Mouse (Mus musculus) layer of hippocampus, adult 8-10 months (tissue): Measurements from ENCODE around the gene Gm14862. TPM values are rescaled to one million over a fixed set of nuclear protein-coding genes. Genes with fewer than 3 reads are reported as not detected.
"Not testable (repeated sequence)": the region's sequence is repeated elsewhere in the genome, so short reads cannot be mapped to it uniquely, and the experiment has no call there.

Experiments
- DNase-seq, 2 experiments: peaks; one replicate each; pipeline ENCODE4 v3.0.0; 2022; ENCODE audit warnings: low spot score in 2 of 2
- total RNA-seq, 4 experiments: library from RNA; stranded (reverse); gene quantifications; 2 replicates each; pipeline ENCODE4 v1.2.4; 2022

Gm14862 gene
- total RNA-seq = not detected

- DNase-seq = no peak
These were observed at the start of gene Gm14862 for GRCm38 (mm10) chrX:9256766-9257165. Gm14862 (minus strand) TSS chrX:9256899.

DNA sequence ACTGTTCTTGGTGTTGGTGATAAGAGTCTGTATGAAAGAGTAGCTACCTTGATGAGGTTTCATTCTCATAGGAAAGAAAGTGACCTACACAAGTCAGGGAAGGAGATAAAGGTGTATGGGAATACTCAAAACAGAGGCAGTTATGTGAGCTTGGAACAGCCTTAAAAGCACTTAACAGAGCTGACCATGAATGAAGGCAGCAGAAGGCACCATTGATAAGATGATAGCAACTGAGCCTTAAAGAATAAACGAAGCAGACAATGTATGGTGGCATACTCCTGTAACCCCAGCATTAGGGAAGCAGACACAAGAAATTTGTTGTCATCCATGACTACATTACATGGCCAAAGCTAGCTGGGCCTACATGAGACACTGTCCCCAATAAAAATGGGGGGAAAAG lies 46.8 kb upstream of the Gm14862 start:
- DNase-seq = no peak

DNA sequence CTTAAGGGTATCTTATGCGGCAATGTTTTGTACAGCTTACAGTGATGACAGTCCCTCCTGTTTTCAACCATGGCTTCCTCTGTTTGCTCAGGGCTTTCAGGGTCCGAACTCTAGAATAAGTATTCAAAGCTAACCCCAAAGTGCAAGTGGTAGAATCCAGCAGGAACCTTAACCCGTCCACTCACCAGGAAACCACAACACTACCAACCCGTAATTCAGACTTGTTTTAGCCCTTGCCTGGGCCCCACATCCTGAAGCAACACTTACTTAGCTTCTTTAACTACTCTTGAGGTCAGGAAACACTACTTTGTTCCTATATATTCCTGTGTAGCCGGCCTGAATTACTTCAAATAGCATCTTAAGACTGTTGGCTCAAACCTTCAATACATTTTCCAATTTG lies 46.1 kb upstream of the Gm14862 start:
- no peak for DNase-seq

GRCm38 (mm10) chrX:9298413-9298864 lies 41.7 kb upstream of the Gm14862 start:
- DNase-seq = no peak

DNA sequence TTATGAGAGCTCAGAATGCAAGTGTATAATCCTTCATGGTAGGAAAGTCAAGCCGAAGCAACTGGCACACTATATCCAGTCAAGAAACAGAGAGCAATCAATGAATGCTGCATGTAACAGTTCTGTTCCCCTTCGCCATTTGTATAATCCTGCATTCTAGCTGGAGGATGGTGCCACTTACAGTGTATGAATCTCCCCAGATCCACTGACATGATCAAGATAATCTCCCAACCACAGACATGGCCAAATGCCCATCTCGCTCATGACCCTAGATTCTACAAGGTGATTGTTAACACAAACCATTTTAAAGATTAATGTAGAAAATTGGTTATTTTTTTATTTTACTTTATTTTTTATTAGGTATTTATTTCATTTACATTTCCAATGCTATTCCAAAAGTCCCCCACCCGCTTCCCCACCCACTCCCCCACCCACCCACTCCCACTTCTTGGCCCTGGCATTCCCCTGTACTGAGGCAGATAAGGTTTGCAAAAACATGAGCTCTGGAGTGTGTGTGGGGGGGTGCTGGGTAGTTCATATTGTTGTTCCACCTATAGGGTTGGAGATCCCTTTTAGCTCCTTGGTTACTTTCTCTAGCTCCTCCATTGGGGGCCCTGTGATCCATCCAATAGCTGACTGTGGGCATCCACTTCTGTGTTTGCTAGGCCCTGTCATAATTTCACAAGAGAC lies 36.6 kb upstream of the Gm14862 start:
- not testable (repeated sequence) for DNase-seq

- DNase-seq = not testable (repeated sequence)
These were observed 26.8 kb upstream of the Gm14862 start, which contains the start of gene H2al1m for GRCm38 (mm10) chrX:9283464-9283863. H2al1m (plus strand) TSS chrX:9283764.

- no peak for DNase-seq
These were observed 17.6 kb upstream of the Gm14862 start for GRCm38 (mm10) chrX:9274321-9274720.

- no peak for DNase-seq
These were observed 16.8 kb upstream of the Gm14862 start for GRCm38 (mm10) chrX:9273377-9274002.

DNA sequence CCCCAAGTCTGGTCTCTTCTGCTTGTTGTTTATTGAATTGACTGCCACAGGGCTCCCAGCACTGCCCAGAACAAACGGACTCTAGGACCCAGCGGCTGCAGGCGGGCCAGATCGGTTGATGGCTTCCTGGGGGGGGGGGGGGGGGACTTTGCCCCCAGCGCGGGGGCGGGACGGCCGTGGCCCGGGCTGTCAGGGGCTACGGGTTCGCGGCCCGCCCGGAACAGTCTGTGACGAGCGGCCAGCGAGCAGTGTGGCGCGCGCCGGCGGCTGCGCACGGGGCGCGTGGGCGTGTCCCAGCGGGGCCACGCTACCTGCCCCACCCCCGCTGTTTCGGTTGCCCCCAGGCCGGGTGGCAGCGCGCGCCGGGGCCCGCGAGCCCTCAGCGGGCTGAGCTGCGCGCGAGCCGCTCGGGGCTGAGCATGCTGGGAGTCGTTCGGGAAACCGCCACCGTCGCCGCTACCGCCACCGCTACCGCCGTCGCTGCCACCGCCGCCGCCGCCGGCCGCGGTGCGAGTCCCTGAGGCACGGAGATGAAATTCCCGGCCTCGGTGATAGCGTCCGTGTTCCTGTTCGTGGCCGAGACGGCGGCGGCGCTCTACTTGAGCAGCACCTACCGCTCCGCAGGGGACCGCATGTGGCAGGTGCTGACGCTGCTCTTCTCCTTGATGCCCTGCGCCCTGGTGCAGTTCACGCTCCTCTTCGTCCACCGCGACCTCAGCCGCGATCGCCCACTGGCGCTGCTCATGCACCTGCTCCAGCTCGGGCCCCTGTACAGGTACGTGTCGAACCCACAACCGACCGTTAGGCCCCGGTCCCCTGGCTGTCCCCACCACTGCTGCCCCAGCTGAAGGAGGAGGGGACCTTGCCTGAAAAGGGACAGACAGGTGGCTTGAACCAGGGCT lies 16.0 kb upstream of the Gm14862 start, which contains the start of gene Xk:
Xk (plus strand) TSS at position 297 of the 902 bp plus-strand sequence.
- peak; percentile 15 for DNase-seq

DNA sequence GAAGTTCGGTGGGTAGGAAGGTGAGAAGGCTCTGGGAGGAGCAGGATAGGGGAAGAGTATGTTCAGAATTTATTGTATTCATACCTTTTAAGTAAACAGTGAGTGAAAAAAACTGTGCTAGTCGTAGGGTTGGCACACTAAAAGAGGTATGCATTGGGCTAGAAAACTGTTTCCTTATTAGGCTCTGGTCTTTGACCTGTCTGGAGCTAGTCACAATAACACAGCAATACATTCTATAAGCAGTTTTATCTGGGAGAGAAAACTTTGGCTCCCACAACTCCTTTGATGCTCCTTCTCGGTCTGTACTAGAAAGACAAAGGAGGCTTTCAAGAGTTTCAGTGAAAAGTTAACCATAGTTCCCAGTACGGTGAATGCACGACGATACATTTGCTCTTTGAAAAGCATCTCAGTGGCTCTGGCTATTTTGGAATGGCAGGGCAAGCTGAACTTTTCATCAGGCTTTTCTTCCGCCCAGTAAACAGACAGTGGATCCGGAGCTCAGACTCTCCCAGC lies 15.3 kb upstream of the Gm14862 start:
- DNase-seq = no peak

DNA sequence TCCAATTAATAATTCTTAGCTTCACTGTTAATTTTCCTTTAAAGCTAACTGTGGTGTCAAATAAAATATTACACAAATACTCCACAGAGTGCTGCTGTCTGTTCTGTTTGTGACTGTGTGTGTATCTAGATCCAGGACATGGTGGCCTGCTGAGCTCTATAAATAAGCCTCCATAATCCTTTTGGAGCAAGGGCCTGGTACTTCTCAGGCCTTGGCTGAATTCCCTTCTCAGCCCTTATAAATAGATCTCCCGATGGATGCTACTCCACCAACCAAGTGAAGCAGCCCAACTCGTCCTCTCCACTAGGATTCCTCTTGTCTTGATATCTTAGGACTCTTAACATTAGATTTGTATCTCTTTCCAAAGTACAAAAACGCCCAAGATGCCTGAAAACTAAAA lies 14.4 kb upstream of the Gm14862 start:
- no peak for DNase-seq

GRCm38 (mm10) chrX:9259267-9259666 lies 2.6 kb upstream of the Gm14862 start:
- DNase-seq = no peak

DNA sequence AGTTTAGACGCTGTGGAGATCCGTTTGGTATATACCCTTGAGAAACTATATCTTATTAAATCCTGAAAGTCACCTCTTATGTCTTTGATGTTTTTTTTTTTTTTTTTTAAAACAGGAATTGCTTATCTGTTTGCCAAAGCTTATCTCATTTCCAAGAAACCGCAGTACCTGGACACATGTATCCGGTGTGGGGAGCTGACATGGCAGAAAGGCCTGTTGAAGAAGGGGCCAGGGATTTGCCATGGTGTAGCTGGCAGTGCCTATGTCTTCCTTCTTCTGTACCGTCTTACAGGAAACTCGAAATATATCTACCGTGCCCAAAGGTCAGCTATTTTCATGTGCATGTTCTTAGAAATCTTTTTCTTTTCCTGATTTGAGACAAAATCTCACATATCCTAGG lies 1.1 kb upstream of the Gm14862 start:
- DNase-seq = no peak

- DNase-seq = no peak
These were observed 1.8 kb downstream of the Gm14862 start for GRCm38 (mm10) chrX:9254901-9255300.

- DNase-seq = no peak
These were observed 2.7 kb downstream of the Gm14862 start for GRCm38 (mm10) chrX:9253990-9254389.

DNA sequence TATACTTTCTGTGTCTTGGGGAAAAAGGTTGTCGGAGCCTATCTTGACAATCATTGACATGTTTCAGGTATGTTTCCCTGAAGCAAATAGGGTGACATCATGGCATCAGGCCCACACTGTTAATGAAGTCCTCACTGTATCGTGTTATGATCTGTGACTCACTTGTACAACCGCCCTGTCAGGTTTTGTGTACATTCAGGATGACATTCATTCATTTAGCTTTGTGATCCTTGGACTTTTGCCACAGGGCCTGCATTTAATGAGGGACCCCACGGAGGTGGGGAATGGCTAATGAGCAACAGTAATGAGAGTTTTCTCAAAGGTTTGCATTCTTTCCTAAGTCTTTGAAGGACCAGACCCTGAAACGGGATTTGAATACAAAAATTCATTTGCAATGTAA lies 7.8 kb downstream of the Gm14862 start:
- no peak for DNase-seq

GRCm38 (mm10) chrX:9244603-9245336 lies 11.9 kb downstream of the Gm14862 start:
- DNase-seq = no peak

- DNase-seq = no peak
These were observed 13.3 kb downstream of the Gm14862 start for GRCm38 (mm10) chrX:9243381-9243864.

DNA sequence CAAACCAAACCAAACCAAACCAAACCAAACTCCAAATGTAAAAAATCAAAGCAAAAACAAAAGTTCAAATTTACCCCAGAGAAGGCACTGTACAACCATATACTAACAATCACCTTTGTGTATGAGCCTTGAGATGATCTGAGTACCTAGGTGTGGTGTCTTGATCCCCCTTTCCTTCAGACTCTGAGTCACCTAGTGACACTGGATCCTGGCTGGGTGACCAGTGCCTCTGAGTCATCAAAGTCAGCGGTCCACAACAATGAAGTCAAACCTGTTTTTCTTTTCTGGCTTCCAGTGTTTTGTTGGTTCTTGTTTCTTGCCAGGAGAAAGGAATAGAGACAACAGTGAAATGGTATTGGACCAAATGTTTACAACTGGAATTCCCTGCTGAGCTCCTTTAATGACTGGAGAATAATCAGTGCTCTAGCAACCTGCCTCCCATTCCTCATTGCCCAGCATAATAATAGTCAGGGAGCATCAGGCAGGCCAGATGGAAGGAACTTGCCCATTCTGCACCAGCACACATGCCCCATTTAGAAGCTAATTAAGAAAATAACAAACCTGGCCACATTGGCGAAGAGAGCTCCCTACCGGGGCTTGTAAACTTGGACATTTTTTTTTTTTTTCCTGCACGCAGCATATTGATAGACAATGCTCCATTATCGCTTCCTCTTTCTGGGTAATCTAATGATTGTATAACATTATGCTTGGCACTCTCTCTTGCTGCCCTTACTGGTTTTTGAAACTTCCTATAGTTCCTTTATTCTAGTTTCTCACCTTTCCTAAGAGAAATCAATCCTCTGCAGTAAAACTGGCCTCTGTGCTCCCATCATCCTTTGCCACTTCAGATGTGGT lies 15.7 kb downstream of the Gm14862 start:
- DNase-seq = no peak

DNA sequence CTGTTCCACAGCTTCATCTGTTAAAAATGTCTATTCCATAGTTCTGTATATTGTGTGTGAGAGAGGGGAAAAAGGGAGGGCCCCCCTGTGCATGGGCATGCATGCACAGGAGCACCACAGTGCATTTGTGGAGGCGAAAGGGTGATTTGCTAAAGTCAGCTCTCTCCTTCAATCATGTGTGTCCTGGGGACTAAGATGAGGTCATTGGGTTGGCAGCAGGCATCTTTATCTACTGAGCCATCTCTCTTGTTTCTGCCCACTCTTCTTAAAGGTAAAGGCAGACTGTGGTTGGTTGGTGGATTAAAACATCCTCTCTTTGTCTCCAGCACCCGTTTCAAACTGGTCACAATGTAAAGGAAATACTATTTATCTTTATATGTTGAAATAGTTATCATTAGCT lies 29.6 kb downstream of the Gm14862 start:
- no peak for DNase-seq
